Mouse (Mus musculus) induced T-regulatory cell, adult 2 months (primary cell): ENCODE measurements around the gene Hdac10.

Experiments
- DNase-seq: peaks from one replicate; pipeline ENCODE4 v3.0.0-alpha.2; 2012; ENCODE audit warnings: low read depth

The Hdac10 gene

GRCm38 (mm10) chr15:89148496-89149270 lies 20.2 kb upstream of the Hdac10 start:
- no peak for DNase-seq

GRCm38 (mm10) chr15:89147895-89148294 lies 19.4 kb upstream of the Hdac10 start:
- DNase-seq = peak; percentile 48

DNA sequence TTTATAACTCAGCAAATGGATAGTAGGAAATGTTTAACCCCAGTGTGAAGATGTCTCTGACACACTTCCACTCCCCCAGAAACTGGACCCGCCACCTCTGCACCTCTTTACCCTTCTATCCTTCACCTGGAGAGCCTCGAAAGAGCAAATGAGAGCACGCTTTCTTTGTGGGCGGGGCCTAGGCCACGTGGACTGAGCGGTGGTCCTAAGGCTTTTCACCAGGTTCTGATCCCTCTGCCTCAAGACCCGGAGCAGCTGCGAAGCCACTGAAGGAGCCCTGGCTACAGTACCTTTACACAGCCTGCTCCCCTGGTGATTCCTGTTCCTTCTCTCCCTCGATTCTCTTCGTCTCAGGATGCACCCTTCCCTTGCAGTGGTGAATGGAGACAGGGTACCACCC lies 19.0 kb upstream of the Hdac10 start:
- no peak for DNase-seq

DNA sequence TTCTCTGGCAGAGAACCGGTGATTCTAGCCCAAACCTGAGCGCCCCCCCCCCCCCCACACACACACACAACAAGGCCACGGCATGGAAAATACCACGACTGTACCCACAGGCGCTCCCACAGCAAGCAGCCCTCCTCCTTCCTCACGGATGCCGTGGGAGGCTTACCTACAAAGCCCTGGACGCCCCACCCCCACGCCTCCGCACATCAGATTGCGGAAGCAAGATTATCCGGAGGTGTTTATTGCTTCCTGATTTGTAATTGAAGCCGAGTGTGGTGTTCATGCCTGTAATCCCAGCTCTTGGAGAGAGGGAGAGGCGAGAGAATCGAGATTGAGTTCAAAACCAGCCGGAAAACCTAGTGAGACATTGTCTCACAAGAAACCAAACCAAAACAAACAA lies 18.5 kb upstream of the Hdac10 start:
- peak; percentile 88 for DNase-seq

DNA sequence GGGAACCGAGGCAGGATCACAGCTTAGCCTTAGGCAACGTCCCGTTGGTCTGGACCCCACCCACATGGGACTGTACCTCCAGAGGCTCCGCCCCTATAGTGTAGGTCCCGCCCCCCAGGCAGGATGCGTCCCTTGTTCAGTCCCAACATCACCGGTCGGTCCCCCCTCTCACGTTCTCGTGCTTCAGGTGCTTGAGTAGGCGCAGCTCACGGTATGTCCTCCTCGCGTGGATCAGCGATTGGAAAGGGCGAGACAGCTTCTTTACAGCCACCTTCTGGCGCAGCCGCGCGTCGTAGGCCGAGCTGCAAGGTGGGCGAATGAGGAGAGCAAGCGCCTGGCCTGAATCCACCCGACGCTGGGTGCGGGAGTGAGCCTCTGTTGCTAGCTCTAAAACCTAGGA lies 18.0 kb upstream of the Hdac10 start:
- DNase-seq = peak; percentile 82

GRCm38 (mm10) chr15:89145813-89146350 lies 17.4 kb upstream of the Hdac10 start:
- DNase-seq = no peak

GRCm38 (mm10) chr15:89144965-89145364 lies 16.5 kb upstream of the Hdac10 start:
- no peak for DNase-seq

DNA sequence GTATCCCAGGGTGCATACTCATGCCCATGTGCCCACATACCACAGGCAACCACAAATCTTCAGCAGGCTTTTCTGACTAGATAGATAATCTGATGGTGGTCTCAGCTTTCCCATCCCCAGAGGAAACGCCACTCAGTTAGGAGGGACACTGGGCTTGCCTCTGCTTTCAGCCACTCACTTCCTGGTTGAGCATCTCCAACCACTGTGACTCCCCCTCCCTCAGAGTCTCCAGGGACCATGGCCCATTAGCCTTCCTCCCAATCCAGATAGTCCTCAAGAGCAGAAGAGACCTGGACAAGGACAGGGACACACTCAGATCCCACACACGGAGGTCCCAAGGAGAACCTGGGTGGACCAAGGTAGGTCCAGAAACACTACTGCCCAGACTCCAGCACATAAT lies 14.6 kb upstream of the Hdac10 start:
- DNase-seq = no peak

GRCm38 (mm10) chr15:89141905-89142304 lies 13.4 kb upstream of the Hdac10 start:
- no peak for DNase-seq

DNA sequence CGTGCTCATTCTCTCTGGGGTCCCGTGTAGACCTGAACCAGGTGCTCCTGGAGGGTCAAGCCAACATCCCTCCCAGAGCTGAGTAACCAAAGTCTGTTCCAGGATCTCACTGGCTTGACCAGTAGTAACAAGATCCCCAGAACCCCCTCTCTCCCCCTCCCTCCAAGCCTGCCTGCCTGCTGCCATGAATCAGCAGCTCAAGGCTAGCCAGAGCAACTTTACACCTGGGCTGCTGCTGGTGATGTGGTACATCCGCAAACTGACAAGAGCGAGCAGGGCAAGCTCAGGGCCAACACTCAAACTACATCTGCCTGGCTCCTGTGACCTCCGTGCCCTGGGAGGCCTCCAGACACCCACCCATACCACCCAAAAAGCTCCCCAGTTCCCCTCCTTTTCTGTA lies 12.9 kb upstream of the Hdac10 start:
- no peak for DNase-seq

- no peak for DNase-seq
Measured at GRCm38 (mm10) chr15:89140659-89141252, 12.3 kb upstream of the Hdac10 start, which contains the start of gene Mapk12. Gene Mapk12 (minus strand): TSS chr15:89140703.

GRCm38 (mm10) chr15:89140048-89140658 lies 11.7 kb upstream of the Hdac10 start:
- DNase-seq = no peak

GRCm38 (mm10) chr15:89138531-89138930 lies 10.0 kb upstream of the Hdac10 start:
- no peak for DNase-seq

DNA sequence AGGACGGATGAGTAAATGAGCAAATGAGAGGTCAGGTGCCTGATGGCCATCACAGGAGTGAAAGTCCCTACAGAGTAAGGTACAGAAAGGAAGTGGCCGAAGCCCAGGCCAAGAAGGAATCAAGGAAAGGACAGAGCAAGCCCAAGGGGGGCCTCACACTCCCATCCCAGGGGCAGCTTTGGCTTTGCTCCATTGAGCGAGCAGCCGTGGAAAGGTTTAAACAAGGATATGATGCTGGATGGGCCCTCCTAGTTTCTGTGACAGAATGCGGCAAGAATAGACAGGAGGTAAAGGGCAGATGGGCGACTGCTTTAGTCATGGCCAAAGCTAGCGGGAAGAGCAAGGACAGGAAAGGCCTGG lies 9.5 kb upstream of the Hdac10 start:
- DNase-seq = no peak

DNA sequence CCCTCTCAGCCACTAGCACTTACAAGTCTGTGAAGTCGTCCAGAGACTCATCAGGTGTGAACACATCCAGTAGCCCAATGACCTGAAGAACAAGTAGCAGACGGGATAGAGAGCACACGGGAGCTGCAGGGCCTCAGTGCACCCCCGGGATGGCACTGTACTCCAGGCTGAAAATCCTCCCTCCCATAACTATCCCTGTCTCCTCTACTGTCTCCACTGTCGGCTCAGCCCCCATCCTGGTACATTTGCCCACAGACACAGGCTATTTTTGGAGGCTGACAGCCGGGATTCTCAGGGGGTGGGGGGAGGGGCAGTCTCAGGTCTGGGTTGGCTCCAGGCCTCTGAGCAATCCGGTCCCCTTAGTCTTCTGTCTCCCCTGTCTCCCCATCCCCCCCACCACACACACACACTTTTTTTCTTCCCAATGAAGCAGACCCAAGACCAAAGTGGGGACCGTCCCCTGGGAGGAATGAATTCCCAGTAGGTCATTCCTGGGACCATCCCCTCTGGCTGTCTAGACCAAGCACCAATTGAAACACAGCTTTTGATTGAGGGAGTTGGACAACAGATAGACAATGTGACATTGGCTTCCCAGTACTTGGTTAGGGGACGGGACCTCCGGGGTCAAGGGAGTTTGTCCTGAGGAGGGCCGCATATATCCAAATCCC lies 9.0 kb upstream of the Hdac10 start:
- DNase-seq = no peak

DNA sequence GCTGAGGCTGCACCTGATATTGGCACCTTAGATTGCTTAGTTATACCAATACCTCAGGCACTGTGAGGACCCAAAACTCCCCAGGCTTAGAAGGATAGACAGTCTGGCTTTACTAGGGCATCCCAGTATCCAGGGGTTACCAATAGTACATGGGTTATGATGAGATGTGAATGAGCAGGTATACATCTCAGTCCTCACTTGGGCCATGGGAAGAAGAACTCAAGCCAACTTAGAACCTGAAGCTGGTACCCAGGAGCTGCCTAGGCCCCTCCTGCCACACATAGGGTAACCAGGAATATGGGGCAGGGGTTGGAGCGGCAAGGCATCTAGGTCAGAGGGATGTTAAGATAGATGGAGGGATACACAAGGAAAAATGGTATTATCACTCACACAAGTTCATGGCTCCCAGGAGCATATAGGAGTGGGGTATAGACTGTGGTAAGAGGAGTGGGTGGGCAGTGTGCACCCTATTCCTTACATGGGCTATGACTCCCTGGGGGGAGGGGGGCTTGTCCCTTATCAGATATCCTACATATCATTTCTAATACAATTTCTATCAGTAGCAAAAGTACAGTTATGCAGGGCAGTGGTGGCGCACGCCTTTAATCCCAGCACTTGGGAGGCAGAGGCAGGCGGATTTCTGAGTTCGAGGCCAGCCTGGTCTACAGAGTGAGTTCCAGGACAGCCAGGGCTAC lies 8.1 kb upstream of the Hdac10 start:
- DNase-seq = no peak

GRCm38 (mm10) chr15:89131316-89131715 lies 2.8 kb upstream of the Hdac10 start:
- DNase-seq = peak; percentile 89

DNA sequence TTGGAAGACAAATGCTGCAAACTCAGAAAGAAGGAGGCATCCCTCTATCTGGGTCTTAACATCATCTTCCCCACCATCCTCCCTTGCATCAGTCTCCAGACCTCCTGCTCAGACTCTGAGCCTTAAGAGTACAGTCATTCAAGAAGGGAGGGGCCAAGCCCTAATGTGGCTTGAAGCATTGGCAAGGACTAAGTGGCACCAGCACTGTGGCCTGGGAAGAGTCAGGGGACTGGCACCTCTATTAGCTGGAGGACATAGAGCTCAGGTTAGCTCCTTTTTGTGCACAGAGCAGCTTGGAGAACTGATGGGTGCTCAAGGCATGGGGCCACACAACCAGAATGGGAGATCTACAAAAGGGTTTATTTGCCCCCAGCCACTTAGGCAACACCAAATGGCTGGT lies 1.7 kb upstream of the Hdac10 start:
- DNase-seq = no peak

DNA sequence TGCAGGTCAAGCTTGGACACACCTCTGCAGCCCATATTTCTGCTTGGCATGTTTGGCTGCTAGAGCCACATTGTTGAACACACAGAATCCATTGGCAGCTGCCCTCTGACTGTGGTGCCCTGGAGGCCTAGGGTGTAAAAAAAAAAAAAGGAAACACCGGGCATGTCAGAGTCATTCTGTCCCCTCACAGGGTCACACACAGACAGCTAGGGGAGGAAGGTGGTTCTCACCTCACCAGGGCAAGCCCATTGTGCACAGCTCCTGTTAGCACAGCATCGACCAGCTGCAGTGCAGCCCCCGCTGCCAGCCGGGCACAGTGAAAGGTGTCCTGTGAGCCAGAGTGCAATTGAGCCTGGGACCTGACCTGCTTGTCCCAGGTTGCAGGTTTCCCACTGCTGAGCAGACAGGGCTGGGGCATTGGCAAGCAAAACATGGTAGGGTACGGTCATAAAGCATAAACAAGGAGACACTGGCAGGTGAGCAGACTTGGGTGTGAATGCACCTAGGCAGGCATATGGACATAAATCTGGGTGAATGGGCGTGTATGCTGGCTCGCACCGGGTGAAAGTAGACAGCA lies 1.0 kb downstream of the Hdac10 start:
- no peak for DNase-seq

- DNase-seq = no peak
Measured at GRCm38 (mm10) chr15:89126622-89127021, 1.9 kb downstream of the Hdac10 start.

DNA sequence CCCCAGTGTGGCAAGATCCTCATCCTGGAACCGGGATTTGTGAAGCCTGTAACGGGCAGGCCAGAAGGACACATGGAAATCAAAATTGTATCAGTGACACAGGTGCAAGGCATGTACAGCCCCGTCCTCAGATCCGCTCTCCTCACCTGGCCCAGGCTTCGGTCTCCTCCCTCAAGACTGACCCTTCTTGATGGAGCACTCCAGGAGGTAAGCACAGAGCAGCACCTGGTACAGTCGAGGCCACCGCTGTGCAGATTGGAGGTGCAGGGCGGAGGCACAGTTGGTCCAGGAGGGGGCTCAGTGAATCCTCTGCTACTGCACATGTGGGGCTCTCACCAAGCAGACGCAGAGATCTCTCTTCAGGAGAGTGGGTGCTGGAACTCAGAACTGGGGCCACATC lies 3.1 kb downstream of the Hdac10 start:
- DNase-seq = no peak

- DNase-seq = no peak
Measured at GRCm38 (mm10) chr15:89124312-89124711, 4.2 kb downstream of the Hdac10 start.
